Mouse (Mus musculus): ENCODE measurements at regions not wholly inside any gene's neighbourhood (a gene's known extent, or its start where the extent isn't known, plus 50 kb on each side); places are given as distances from the start of the nearest gene placed in this dataset.
A peak's percentile ranks its signal among the peaks of the same experiment; 100 is the strongest.
"Not testable (repeated sequence)": the region's sequence is repeated elsewhere in the genome, so short reads cannot be mapped to it uniquely, and the experiment has no call there.

DNA sequence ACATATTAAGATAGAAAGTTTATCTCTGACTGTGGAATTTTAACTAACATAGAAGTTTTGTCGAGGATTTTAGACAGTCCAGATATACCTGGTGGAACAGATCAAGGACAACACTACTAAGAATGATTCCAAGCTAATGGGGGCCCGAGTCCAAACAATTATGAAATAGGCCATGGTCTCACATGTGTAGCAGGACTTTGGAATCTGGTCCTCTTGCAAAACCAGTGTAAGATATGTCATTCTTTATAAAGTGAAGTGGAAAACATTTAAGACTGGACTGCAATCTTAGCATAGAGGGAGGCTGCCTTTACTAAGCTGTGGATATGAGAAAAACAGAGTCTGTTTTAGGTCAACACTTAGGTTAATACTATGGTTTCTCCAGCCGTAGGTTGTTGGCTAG lies 311.2 kb downstream of the Ets1 start:
- no peak for DNase-seq

DNA sequence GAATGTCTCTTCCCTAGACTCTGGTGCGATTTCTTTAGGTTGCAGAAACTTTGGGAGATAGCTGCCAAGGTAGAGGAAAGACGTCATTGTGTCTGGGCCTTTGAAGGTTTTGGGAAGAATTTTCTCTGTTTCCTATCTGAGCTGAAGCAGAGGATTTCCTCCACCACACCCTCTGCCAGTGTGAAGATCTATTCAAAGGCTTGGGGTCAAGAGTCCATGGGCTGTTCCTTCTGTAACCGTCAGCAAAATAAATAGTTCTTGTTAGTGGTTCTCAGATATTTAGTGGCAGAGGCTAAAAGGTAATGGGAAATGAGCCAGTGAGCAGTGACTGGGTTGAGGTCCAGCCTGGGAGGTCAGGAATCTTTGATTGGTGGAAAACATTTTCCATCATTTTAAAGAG lies 313.0 kb downstream of the Ets1 start:
- DNase-seq: no peak

DNA sequence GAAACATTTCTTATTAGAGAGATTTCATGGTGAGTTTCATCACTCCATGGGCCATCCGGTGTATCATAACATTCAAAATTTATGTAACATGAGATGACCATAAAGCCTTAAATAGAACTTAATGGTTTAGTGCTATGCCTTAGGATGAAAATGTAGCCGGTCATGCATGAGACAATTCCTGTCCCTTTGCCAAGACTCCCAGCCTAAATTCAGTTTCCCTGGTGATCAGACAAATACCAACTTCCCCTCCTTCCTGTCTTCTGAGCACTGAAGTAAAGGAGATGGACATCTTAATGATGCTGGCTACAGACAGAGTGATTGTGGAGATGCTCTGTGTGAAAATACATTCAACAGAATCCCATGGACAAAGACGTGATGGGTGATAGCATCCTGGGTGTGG lies 322.7 kb downstream of the Ets1 start:
- no peak for DNase-seq

DNA sequence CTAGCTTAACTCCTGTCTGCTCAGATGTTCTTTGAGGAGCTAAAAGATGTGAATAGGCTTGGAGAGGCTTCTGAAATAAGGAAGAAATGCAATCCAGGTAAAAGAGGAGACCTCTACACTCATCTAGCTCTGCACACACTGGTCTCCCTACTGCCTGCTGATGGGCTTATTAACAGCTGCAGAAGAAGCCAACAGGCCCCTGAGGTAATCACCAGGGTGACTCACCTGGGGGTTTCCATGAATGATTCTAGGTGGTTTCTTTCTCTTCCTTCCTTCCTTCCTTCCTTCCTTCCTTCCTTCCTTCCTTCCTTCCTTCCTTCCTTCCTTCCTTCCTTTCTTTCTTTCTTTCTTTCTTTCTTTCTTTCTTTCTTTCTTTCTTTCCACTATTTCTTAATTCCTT lies 323.4 kb downstream of the Ets1 start:
- DNase-seq: not testable (repeated sequence)

DNA sequence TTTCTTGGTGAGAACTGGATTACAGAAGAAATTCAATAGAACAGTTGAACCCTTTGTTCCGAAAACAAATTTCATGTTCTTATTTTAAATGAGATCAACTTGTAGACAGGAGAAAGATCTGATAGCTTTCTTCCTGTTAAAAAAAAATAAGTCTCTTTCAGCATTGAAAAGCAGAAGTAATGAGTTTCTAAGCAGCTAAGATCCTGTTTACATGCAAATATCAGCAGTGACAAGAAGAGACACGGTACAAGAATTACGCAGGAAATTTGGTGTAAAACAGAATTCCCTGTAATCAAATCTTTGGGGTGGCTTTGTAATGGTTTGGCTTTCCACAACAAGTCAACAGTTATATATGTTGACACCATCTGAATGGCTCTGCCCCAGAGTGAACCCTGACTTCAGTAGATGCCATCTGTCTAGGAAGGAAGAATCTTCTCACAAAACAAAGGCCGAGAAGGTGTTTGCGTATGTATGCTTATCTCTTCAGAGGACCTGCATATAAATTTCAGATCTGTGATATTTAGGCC lies 326.7 kb downstream of the Ets1 start:
- DNase-seq: no peak

DNA sequence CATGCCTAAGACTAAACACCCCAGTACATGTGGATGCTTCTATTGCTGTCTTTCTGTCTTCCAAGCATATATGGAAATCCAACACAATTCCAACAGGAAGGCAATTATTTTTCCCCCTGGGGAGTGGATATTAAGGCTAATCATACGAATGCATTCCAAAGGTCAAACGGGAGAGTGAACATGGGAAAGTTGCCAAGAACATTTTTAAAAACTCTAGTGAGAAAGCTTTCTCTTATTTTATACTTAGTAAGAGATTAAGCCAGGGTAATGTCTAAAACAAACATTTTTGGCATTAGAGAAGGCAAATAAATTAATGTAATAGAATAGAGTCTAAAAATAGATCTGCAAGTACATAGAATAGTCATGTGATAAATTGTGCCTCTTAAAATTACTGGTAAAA lies 332.4 kb downstream of the Ets1 start:
- DNase-seq: no peak

DNA sequence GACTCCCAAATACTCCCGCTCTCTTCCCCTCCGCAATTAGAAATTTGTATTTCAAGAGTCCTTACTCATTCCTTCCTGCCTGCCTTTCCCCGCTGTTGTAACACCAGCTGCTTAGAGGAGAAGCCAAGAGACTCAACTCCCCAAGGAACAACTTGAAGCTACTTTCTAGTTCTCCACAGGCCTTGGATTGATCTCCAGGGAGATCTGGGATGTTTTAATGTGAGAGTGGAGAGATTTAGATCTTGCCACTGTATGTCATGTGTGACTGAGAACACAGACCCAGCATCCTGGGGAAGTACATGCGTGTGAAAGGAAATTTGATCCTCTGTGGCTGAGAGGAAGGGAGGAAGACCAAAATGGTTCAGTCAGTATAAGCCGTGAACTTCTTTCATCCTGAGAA lies 335.4 kb downstream of the Ets1 start:
- peak; percentile 6 for DNase-seq

DNA sequence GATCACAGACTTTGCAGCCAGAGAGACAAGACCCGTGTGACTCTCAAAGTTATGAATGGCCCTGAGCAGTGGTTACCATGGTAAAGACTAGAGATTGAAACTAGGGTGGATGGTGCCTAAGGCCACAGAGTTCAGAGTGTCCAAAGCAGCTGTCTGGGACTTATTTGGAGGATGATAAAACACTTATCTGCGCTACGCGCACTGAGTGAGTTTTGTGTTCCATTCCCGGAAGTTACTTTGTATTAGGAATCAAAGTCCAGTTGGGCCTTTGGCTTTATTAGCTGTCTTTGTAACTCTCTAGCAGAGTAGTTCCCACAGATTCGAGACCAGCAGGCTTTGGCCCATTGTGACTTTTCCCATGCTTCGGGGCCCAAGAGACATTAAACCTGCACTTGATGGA lies 335.9 kb downstream of the Ets1 start:
- no peak for DNase-seq

DNA sequence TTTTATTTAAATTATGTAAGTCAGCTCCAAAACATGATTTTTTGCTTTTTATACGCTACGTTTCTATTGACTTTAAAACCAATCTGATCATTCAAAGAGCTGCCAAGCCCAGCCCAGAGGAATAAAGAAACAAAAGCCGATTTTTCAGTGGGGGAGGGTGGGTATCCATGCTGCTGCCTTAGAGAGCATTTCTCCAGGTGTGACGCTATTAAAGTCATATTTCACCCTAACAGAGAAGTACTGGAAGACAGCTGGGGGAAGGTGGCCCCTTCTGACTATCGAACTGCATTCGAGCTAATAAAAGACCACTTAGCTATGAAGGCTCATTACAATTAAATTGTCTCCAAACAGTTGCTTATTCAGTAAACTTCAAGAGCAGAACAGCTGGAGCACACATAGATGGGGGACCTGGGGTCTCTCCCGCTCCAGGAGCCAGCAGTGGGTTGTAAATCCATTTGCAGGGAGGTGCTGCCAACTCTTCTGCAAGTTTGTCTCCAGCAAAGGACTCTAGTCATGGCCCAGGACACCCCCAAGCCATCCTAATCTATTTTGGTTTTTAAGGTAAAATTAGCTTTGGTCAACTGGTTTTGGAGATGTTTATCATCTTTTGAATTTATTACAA lies 336.5 kb downstream of the Ets1 start:
- no peak for DNase-seq

DNA sequence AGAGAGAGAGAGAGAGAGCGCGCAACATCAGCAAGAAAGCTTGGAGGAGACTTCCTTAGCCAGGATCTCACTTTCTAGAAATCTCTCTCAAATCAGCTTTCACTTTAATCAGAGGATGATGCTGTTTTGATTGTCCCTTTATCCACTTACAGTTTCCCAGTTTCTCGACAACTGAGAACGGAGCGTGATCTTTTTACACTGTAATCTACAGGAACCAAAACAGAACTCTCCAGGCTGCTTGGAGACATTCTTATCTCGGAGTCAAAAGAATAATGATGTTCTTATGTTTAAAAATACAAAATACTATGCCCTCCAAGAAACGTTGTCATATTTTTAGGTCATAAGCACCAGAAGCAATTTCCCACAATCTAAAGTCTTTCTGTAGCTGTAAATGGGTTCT lies 341.7 kb downstream of the Ets1 start:
- DNase-seq: no peak

DNA sequence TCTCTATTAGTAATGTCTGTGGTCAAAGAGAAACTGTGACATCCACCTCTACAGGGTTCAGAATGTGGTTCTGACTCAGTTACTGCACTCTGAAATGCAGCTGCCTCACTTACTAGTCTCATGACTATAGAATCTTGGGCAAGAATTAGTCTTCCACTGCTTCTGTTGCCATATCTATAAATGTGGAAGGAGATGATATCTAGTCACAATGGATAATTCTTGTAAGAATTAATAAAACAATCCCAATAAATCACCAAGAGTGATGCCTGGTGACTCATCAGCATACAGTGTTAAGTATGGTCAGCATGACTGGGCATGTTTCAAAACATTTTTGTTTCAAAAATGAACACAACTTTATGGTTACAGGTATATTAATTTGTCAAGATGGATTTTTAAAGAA lies 344.8 kb downstream of the Ets1 start:
- DNase-seq: no peak

DNA sequence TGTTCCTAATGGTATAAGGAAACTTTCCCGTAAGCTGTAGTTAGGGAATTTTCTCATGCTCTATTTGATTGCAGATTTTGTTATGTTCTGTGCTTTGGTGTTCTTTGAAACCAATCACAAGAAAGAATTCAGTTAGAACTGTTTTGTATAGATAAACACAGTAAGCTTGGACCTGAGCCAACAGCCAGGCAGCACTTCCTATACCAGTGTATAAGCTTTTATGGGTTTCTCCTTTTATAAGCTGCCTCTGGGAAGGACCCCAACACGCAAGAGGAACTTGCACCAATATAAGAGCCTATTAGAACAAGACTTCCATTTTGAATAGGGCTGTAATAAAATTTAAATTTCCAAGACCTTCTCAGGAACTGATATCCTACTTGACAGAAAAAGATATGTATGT lies 347.2 kb downstream of the Ets1 start:
- DNase-seq: no peak

DNA sequence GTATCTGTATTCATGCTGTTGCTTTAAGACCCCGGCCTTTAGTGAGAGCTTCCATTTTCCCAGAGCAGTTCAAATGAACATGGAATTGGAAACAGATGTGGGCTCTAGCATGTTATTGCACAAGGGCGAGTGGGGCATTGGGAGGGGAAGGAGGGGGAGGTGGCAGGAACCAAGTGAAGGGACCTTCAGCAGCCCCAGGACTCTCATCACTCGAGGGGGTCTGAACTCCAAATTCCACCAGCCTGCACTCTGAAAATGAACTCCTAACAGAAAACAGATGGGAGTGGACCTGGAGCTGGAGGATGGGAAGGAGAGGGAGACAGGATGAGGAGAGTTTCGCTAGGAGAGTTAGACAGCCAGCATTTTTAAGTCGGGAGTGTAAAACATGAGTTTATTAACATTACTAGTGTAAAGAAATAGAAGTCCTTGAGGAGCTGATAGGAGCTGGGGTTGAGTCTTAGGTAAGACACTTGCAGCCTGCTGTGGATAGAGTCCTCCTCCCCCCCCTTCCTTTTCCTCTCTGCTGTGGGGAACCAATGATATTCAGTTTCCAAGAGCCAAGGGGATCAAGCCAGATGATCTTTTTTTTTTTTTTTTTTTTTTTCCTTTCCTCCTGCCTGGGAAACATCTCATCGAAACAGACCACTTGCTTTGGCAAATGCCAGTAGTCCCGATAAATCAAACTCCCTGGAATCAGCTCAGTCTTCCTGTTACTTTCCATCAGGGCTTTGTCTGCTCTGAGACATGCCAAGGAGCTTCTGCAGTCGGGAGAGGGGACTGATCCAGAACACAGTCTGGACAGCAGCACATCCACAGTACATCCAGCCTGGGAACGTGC lies 351.0 kb downstream of the Ets1 start:
- DNase-seq: no peak

DNA sequence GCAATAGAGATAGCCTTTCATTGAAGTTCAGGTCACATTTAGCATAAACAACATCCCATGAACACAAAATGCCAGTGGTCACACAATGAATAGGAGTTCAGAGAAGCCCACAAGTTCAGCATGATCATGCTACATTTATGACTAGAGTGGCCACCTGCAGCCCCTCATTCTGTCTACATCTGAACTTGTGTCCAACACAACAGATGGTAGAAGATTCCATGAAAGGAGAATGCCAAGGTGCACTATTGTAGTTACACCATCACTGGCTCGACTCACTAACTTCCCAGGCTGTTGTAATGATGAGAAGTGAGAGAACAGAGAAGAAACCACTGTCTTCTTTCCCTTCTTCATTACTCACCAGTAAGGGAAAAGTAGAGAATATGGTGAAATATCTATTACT lies 353.0 kb downstream of the Ets1 start:
- DNase-seq: no peak

DNA sequence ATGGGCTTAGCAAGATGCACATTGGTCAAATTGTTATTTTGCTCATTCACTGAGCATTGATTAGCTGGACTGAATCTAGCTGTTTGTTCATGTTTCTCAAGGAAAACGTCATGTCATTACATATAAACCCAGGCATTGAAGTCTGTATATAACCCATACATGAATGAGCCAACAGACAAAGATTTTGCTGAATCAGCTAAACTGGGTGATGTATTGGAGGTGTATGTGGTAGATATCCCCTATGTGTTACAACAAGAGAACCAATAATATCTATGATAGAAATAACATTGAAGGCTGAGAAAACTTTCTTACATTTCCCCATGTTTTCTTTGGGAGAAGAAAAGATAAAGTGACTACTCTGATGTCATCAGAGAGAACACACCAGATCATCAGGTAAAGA lies 362.3 kb downstream of the Ets1 start:
- DNase-seq: no peak

DNA sequence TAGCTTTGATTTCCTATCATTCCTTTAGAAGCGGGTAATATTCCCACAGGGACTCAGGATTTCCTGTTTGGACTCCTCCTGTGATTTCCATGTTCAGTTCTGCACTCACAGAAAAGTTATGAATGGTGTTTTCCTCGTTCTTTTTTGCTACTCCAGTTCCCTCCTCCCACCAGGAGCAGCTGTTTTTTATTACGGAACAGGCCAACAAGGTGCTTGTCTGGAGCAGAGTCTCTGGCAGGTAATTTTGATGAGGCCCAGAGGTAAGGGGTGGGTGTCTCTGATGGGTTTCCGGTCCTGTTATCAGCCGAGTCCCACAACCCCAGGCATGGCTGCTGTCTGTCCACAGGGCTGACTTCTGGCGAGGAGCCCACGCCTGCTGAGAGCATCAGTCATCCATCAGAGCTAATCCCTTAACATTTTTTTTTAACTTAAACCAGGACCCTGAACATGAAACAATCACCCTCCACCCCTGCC lies 364.7 kb downstream of the Ets1 start:
- DNase-seq: no peak

DNA sequence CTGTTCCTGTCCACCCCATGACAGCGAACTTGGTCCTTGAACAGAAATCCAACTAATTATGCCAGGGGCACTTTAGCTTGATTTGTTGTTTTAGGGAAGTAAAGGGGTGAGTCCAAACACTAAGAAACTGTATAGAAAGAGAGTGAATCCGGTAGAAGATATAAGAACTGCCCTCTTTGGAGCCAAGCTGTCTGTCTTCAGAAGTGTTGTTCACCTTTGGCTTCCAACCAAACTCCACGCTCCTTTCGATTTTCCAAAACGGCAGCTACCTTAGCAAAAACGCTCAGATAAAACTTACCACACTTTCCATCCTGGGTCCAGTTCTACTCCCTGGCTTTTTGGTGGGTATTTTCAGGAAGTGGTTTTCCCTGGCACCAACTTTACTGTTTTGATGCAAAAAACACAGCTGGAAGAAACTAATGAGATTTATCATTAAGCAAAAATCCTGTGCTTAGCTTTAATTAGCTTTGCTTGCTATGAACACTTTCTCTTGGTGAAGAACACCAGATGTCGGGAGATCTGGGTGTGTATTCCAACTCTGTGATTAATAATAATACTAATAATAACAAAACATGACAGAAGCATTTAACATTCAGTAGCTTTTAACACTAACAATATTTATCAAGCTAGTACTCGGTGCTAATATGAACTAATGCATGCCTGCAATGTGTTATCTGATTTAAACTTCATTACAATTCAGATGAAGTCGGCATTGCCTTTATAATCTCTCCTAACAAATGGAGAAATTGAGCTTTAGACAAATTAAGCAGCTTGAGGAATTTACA lies 365.3 kb downstream of the Ets1 start:
- DNase-seq: no peak

DNA sequence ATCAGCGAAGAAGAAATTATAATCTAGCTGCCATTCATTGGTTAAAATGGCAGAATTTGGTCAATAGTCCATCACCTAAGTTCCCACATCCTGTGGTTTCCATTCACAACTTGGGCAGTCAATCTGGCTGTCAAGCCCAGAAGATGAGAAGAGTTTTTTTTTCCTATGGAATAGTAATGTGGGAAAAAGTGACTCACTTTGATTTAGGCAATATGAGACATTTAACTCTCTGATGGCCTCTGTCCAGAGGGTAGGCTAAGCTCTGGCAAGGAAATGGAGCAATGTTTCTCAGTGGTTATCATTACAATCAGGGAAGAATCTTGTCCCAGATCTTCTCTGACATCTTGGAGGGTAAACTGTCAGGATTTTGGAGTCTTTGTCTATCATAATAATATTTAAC lies 367.9 kb downstream of the Ets1 start:
- DNase-seq: no peak

DNA sequence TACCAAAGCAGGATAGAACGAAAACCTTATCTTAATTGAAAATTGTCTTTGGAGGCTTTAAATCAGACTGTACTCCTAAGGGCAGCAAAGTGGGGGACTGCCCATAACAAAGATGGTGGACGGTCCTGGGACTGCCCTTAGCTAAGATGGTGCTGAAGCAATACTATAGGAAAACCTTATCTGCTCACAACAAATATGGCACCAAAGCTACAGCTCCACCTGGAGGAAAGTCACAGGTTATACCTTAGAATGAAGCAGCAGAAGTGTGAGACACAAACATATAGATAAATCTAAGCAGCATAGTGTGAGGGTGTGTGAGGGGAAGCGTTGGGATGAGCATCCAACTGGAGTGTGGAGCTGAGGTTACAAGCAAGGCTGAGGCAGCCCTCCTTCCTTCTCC lies 368.5 kb downstream of the Ets1 start:
- DNase-seq: no peak

DNA sequence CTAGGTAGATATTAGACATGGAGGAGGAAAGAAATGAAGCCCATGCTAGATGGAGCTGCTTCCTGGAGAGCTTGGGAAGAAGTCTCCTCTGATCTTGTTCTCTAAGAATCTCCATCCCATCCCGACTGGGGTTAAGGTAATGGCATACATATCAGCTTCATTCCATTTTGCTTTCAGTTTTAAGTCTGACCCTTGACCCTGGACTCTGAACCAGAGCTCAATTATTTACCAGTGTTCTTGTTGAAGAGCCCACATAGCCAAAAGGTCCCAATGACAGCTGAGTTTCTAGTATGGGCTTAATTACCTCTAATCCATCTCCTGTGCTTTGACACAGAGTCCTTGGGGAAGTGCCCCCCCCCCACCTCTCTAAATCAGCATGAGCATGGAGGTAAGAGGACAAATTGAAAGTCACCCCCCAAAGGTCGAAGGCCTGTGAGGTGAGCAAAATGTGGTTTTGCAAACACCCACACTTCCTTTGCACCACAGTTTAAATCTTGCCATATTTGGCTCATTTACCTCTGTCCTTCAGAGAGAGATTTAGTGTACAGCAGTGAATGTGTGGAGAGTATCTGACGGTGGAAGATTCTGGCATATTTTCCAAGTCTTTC lies 371.5 kb downstream of the Ets1 start:
- no peak for DNase-seq

DNA sequence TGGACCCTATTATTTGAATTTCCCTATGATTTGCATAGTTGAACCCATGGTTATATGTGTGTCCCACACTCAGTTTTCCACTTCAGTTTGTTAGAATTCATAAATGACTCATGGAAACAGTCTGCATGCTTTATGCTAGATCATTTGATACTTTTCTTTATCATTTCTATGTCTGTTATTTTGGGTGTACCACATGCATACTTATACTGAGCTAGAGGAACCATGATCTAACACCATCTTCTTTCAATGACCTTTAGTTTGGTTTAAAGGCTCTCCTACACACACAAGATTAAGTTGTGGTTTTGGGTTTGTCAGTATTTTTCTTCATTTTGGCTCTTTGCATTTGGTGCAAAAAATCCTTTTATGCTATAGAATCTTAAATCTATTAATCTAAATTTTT lies 375.2 kb downstream of the Ets1 start:
- DNase-seq: no peak

DNA sequence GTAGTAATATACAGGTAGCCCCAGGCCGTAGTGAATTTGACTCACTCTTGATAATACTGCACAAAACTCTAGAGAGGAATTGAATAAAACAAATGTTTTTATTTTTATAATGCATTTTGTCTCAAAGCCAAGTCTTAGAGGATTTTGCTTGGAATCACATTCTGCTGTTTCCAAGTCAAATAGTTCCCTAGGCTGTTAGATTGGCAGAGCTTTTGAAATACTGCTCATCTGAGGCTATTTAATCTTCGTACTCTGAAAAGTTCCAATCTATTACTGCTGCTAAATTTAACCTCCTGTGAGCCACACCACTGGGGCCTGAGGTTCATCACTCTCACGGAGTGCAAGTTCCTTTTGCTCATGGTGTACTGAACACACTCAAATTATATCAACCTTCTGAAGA lies 399.4 kb downstream of the Ets1 start:
- DNase-seq: no peak

DNA sequence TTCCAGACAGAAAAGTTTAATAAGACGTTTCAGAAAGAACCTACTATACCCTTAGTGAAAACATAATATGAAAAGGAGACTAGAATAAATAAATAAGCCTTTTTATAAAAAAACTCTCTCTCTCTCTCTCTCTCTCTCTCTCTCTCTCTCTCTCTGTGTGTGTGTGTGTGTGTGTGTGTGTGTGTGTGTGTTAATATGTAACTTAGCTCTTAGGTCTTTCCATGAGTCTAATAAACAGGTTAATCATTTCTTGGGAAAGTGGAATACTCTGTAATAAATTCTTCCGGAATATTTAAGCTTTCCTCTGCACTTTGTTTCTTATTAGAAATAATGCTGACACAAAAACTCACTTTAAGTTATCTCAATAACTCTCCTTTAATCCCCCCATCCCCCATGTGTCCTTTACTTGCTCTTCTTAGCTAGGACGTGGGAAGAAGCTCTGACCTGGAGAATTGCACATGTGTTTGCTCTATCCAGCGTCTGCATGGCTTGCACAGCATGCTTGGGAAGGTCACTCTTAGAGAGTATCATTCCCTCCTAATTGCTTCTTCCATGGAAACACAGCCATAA lies 403.3 kb downstream of the Ets1 start:
- no peak for DNase-seq
